Mouse (Mus musculus) layer of hippocampus, adult 9-10 months (tissue): Measurements from ENCODE around the gene Irx6.
A peak's percentile ranks its signal among the peaks of the same experiment; 100 is the strongest.

Experiments used
- DNase-seq: peaks from one replicate; pipeline ENCODE4 v3.0.0; 2022; ENCODE audit warnings: low spot score

Irx6 gene

DNA sequence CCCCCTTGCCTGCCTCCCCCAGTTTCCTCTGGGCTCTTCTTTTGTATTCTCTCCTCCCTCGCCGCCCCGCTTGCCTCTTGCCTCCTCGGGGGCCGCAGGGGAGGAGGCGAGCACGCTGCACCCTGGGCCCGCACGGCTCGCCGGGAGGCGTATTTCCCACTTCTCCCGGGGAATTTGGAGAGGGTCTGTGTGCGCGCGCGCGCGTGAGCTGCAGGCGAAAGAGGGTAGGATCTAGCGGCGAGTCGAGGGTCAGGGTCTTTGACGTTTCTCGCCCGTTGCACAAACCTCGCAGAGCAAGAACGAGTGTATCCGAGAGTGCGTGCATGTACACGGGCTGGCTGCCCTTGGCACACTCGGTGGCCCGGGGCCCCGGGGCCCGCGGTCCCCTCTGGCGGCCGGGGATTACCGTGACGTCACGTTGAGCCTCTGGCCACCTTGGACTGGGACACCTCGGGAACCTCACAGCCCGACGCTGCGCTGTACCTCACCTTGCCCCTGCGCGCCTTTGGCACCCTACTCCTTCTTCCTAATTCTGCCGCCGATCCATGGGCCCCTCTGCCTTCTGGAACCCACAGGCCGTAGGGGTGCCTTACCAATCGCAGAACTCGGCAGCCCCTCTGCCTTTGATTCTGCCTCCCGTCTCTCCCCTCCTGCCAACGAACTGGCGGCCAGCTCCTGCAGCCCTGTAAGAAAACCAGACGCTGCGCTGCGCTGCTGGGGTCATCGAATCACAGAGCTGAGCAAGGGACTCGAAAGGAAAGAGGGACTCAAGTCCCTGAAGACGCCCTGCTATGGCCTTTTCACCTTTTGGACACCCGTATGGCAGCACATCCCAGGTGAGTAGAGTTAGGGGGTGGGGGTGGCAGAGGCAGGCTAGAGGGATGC lies at the start of gene Irx6:
Gene Irx6 (plus strand): TSS at position 45 of the 885 bp plus-strand sequence.
- DNase-seq: no peak

- no peak for DNase-seq
These were observed 45.1 kb upstream of the Irx6 start for GRCm38 (mm10) chr8:92628711-92629650.

GRCm38 (mm10) chr8:92633199-92633598 lies 40.9 kb upstream of the Irx6 start:
- DNase-seq: no peak

GRCm38 (mm10) chr8:92640820-92641219 lies 33.3 kb upstream of the Irx6 start:
- no peak for DNase-seq

DNA sequence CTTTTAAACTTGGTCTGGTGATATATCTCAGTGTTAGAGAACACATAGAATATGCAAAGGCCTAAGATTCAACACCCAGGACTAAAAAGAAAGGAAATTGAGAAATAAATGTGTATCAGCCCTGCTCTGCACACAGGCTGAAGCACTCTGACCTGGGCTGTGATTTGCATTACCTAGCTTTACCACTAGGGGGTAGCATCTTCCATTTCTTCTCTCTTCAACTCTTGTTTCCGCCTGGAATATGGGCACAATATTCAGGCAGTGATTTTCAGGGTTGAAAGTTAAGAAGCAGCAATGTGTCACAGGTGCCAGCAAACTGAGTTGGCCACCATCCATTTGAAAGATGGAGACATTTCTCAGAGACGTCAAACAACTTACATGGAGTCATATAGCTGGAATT lies 27.5 kb upstream of the Irx6 start:
- DNase-seq: peak; percentile 13

GRCm38 (mm10) chr8:92664207-92664606 lies 9.9 kb upstream of the Irx6 start:
- DNase-seq: no peak

DNA sequence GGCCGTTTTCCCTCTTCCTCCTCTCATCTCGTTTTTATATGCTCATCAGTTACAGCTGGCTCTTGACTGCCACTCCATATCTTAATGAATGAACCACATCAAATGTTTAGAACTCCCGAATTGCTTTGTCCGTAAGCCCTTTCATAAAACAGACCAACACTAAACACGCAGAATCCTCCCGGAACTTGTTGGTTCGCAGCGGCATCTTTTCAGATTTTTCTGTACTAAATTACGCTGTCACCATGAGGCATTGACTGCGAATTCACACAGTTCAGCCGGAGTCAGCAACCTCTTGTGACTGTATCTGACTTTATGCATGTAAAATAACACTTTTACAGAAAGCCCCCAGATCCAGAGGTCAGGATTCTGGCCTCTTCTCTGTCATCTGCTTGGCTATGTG lies 3.9 kb upstream of the Irx6 start:
- DNase-seq: no peak

DNA sequence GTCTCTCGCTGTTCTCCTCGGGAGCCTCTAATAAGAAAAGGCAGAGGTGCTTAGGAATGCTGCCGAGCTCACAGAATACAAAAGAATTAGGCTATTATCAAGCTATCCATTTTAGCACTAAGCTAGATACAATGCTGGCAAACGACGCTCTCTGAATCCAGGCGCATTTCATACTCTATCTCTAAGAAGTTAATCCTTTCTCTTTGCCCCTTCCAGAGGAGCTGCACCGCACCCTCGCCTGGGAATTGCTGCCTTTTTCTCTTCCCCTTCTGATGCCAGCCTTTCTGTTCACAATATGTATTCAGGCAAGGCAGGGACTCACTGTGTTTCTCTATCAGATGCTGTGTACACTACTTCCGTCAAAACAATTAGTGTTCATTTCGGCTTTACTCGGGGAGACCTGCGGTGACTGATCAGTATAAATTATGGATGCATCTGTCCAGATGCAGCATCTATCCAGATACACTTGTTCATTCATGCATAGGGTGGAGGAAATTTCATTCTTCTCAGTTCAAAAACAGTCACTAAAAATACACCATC lies 3.4 kb upstream of the Irx6 start:
- DNase-seq: no peak

GRCm38 (mm10) chr8:92671892-92672291 lies 2.2 kb upstream of the Irx6 start:
- DNase-seq: no peak

DNA sequence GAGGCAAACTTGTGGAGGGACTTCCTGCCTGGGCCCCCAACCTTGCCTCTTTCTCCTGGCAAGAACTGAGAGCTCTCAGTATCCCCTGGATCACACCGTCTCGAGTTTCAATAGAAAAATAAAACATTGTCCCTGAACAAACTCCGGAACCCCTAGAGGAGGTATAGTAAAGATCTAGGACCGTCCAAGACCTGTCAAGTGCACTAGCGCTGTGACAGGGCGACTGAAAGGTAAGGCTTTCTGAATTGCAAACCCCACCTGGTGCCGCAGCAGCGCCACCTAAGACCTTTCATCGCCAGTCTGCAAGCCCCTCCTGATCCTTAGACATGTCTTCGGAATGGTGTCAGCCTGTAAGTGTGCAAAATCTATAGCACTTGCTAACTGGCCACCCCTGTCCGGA lies 987 bp upstream of the Irx6 start:
- no peak for DNase-seq

DNA sequence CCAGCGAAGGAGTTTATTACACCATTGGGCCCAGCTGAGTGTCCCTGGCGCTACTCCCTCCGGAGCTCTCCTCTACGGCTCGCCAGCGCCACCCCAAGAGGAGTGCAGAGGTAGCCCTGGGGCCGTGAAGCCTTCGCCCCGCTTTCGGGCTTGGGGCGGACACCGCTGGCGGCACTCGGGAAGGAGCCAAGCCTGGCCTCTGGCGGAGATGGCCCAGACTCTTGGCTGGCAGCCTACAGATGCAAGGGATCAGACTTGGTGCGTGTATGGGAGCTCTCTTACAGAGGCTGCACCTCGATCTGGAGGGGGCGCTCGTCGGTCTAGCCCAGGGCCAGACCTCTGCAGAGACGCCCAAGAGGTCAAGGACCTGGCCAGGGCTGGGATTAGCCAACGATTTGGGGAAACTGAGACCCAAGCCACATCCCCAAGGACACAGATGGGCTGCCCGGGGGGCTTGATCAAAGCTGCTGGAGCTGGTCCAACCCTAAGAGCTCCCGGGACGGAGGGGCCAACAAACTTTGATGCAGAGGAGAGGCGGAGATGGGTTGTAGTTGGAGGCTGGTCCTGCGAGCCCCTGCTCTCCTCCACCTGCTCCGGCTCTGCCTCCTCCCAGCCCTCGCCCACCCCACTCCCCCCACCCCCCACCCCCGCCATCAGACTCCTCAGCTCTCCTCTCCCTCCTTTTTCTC lies 389 bp upstream of the Irx6 start:
- DNase-seq: no peak

DNA sequence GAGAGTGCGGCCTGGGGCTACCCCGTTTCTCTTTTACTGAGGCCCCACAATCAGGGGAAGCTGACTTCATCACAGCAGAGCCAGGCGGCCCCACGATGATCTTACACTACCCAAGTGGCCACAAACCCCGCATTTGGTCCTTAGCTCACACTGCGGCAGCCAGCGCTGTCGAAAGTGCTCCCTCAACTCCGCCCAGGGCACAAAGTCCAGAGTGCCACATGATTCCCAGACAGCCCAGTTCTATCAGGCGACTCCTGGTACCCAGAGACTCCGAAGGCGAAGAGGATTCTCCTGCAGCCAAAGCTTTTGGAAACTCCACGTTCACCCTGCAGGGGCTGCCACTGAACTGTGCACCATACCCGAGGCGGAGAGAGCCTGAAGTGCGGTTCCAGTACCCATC lies 4.3 kb downstream of the Irx6 start:
- DNase-seq: no peak

GRCm38 (mm10) chr8:92697361-92697760 lies 23.3 kb downstream of the Irx6 start:
- no peak for DNase-seq

DNA sequence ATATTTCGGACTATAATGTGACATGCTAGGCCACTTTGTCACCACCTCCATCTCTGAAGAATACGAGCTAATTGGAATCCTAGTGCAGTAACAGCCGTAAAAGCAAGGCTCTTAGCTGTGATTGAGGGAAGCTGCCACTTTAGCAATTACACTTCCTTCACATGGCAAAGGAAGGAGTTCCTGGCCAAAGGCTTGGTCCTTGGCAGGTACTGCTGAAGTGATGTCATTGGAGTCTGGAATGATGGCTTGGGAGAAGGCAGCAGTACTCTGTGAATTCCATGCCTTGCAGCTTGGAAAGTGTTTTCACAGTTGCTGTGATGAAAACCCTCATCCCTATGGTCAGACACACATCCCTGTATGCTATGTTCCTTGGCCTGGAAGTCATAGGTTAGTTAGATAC lies 24.3 kb downstream of the Irx6 start:
- no peak for DNase-seq

- DNase-seq: no peak
These were observed 25.9 kb downstream of the Irx6 start for GRCm38 (mm10) chr8:92699922-92700540.

DNA sequence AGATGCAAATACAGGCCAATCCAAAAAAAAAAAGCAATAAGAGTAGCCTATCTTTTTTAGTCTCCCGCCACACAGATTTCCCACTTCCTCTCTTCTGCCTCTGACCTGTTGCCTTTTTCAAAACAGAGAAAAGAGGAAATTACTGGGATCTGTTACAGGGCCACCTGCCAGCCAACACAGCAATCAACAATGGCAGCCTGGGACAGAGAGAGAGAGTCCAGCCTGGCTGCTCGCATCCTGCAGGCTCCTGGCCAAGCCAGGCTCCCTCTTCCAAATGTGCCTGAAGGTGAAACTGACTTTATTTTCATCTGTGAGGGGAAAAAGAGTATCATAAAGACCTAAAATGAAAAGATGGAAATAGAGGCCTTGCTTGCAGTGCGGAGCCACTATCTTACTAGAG lies 29.3 kb downstream of the Irx6 start:
- no peak for DNase-seq

- DNase-seq: no peak
These were observed 32.2 kb downstream of the Irx6 start for GRCm38 (mm10) chr8:92706311-92706710.

DNA sequence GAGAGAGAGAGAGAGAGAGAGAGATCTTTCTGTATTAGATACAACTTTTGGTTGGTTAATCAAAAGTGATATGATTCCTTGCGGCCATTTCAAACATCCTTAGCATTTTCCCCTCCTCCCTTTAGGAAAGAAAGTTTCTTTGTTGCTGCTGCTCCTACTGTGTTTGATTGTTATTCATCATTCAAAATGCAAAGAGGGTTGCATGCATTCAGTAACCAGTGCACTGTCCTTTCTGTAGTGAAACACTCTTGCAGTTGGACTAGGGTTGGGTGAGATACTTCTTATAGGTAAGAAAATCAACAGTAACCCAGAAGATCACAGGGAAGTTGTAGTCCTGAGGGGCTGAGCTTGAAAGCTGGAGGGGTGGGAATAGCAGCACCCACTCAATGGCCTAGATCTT lies 39.2 kb downstream of the Irx6 start:
- DNase-seq: no peak

GRCm38 (mm10) chr8:92717418-92717817 lies 43.3 kb downstream of the Irx6 start:
- no peak for DNase-seq

- DNase-seq: no peak
These were observed 44.0 kb downstream of the Irx6 start for GRCm38 (mm10) chr8:92718057-92718456.

GRCm38 (mm10) chr8:92721266-92721935 lies 47.3 kb downstream of the Irx6 start:
- peak; percentile 26 for DNase-seq
